Mouse (Mus musculus) heart, postnatal 0 days (tissue): ENCODE measurements at regions not wholly inside any gene's neighbourhood (a gene's known extent, or its start where the extent isn't known, plus 50 kb on each side); places are given as distances from the start of the nearest gene placed in this dataset.

Source experiments
- ATAC-seq: fragments of 200-750 bp; cut with Nextera tagmentation; 2 replicates; pipeline ENCODE4 v1.8.0; 2017; ENCODE audit warnings: low read depth, moderate number of reproducible peaks, moderate library complexity; ENCODE audit not compliant: insufficient read depth
- DNase-seq: peaks from one replicate; pipeline ENCODE4 v3.0.0-alpha.2; 2016; ENCODE audit warnings: low spot score
- H3K27ac ChIP-seq: fragments of 300-500 bp; sonication (generic); 2 replicates; pipeline ENCODE4 v1.5.1; 2014; ENCODE audit warnings: low read depth, mild to moderate bottlenecking
- H3K27me3 ChIP-seq: fragments of 300-500 bp; sonication (generic); 2 replicates; pipeline ENCODE4 v1.6.1; 2014; ENCODE audit warnings: low read length, mixed read lengths; ENCODE audit not compliant: control insufficient read depth, insufficient read depth
- H3K36me3 ChIP-seq: fragments of 300-500 bp; sonication (generic); replicated peaks from 2 replicates; pipeline ENCODE4 v1.6.1; 2014; ENCODE audit warnings: low read length, mixed read lengths; ENCODE audit not compliant: control insufficient read depth, insufficient read depth
- H3K4me1 ChIP-seq: fragments of 300-500 bp; sonication (generic); 2 replicates; pipeline ENCODE4 v1.6.1; 2014; ENCODE audit warnings: antibody characterized with exemption; ENCODE audit not compliant: control insufficient read depth, insufficient read depth
- H3K4me2 ChIP-seq: fragments of 300-500 bp; sonication (generic); 2 replicates; pipeline ENCODE4 v1.6.1; 2014; ENCODE audit warnings: low read depth, mild to moderate bottlenecking, low read length, moderate library complexity
- H3K4me3 ChIP-seq: fragments of 300-500 bp; sonication (generic); 2 replicates; pipeline ENCODE4 v1.5.1; 2014; ENCODE audit warnings: low read depth, low read length
- H3K9ac ChIP-seq: fragments of 300-500 bp; sonication (generic); replicated peaks from 2 replicates; pipeline ENCODE4 v1.6.1; 2014; ENCODE audit warnings: low read depth, low read length, mixed read lengths
- H3K9me3 ChIP-seq: fragments of 300-500 bp; sonication (generic); replicated peaks from 2 replicates; pipeline ENCODE4 v1.6.1; 2016; ENCODE audit warnings: low read length; ENCODE audit not compliant: control insufficient read depth
- CTCF ChIP-seq: IDR thresholded peaks from 2 replicates; pipeline ENCODE4 v1.5.1; 2016; ENCODE audit warnings: antibody characterized with exemption, control low read depth, low read depth
- EP300 ChIP-seq: IDR thresholded peaks from 2 replicates; pipeline ENCODE4 v1.6.1; 2016; ENCODE audit warnings: antibody characterized with exemption, low read depth
- WGBS: fragments of 180-500 bp; shearing (Covaris S2); extraction: QIAGEN DNeasy Blood & Tissue Kit; methylation state at CpG from one replicate; pipeline ENCODE4 v1.1.7; 2014; 5-methylcytosine and 5-hydroxymethylcytosine counted together

DNA sequence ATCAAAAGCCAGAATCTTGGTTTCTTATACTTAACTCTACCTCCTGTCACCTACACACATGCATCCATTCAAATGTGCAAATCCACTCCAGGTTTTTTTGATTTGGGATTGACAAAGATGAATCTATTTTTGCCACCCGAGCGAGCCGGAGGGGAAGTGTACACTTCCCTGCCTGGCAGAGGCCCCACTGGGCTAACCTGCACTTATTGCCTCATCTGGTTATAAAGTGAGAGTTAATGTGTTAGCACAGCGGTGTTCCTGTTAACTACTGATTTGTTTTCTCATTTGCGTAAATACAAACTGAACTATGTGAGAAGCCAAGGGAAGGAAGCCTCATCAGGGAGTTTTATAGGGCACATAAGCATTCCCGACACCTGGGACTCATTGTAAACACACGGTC, 721.4 kb downstream of the Rab28 start:
- no peak for ATAC-seq
- no peak overlapping the region for H3K27ac ChIP-seq
- DNase-seq = no peak
- no peaks in the 10 kb centered on the region for H3K27me3 ChIP-seq
- 69% methylated on average over 7 of the region's 7 CpGs for WGBS
- no peaks in the 10 kb centered on the region for H3K4me1 ChIP-seq
- no peak for TF ChIP-seq CTCF
- TF ChIP-seq EP300 = no peak
- no peak overlapping the region for H3K9ac ChIP-seq
- no peaks in the 10 kb centered on the region for H3K36me3 ChIP-seq
- H3K9me3 ChIP-seq = no peaks in the 10 kb centered on the region
- no peak overlapping the region for H3K4me2 ChIP-seq
- no peak overlapping the region for H3K4me3 ChIP-seq

- Histone ChIP-seq H3K36me3 (no peaks in the 10 kb centered on the region), H3K4me2 (no peak overlapping the region), H3K27me3 (no peaks in the 10 kb centered on the region), H3K4me3 (no peak overlapping the region), H3K9me3 (no peaks in the 10 kb centered on the region), H3K27ac (no peak overlapping the region), H3K4me1 (no peaks in the 10 kb centered on the region), H3K9ac (no peak overlapping the region)
- DNase-seq (no peak), ATAC-seq (no peak)
- TF ChIP-seq CTCF (no peak), EP300 (no peak)
- WGBS = 79% methylated on average over 1 of the region's 1 CpGs
These were observed 733.1 kb downstream of the Rab28 start for GRCm38 (mm10) chr5:40974892-40975291.

- Histone ChIP-seq H3K4me1 (no peaks in the 10 kb centered on the region), H3K4me2 (no peak overlapping the region), H3K9me3 (no peaks in the 10 kb centered on the region), H3K27me3 (no peaks in the 10 kb centered on the region), H3K36me3 (no peaks in the 10 kb centered on the region), H3K27ac (no peak overlapping the region), H3K4me3 (no peak overlapping the region), H3K9ac (no peak overlapping the region)
- DNase-seq = peak; percentile 60
- TF ChIP-seq EP300 (no peak), CTCF (peak; percentile 80)
- WGBS = 4% methylated on average over 4 of the region's 4 CpGs
- peak; percentile 51; the same call in 1 of the 2 replicates for ATAC-seq
These were observed 754.9 kb downstream of the Rab28 start for GRCm38 (mm10) chr5:40952901-40953595.

DNA sequence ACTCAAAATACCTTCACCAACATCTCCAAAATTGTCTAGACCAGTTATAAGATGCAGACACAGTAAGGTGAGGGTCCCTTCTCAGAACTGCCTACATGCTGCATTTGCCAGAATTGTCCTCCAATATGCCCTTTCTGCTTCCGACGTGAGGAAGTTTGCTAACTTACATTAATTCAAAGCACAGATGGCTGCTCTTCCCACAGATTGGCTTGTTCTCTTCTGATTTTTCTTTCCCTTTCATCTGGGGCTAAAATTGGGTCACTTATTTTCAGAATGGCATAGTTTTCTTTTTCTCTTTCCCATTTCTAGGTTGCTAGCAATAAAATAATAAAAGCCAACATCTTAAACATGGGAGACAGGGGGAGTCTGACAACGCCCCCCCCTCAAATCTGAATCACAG, 778.8 kb downstream of the Rab28 start:
- no peak overlapping the region for H3K4me2 ChIP-seq
- H3K36me3 ChIP-seq = no peaks in the 10 kb centered on the region
- no peaks in the 10 kb centered on the region for H3K27me3 ChIP-seq
- DNase-seq (no peak), ATAC-seq (no peak)
- H3K27ac ChIP-seq = no peak overlapping the region
- 65% methylated on average over 3 of the region's 3 CpGs for WGBS
- no peak overlapping the region for H3K9ac ChIP-seq
- H3K4me3 ChIP-seq = no peak overlapping the region
- H3K9me3 ChIP-seq = no peaks in the 10 kb centered on the region
- H3K4me1 ChIP-seq = no peaks in the 10 kb centered on the region
- TF ChIP-seq EP300 (no peak), CTCF (no peak)

GRCm38 (mm10) chr5:40920920-40921319, 787.0 kb downstream of the Rab28 start:
- WGBS = 65% methylated on average over 2 of the region's 2 CpGs
- H3K27me3 ChIP-seq = no peaks in the 10 kb centered on the region
- no peak overlapping the region for H3K9ac ChIP-seq
- no peaks in the 10 kb centered on the region for H3K36me3 ChIP-seq
- H3K4me3 ChIP-seq = no peak overlapping the region
- DNase-seq (no peak), ATAC-seq (no peak)
- no peak overlapping the region for H3K27ac ChIP-seq
- H3K4me1 ChIP-seq = no peaks in the 10 kb centered on the region
- H3K4me2 ChIP-seq = no peak overlapping the region
- H3K9me3 ChIP-seq = no peaks in the 10 kb centered on the region
- no peak for TF ChIP-seq EP300
- TF ChIP-seq CTCF = no peak

DNA sequence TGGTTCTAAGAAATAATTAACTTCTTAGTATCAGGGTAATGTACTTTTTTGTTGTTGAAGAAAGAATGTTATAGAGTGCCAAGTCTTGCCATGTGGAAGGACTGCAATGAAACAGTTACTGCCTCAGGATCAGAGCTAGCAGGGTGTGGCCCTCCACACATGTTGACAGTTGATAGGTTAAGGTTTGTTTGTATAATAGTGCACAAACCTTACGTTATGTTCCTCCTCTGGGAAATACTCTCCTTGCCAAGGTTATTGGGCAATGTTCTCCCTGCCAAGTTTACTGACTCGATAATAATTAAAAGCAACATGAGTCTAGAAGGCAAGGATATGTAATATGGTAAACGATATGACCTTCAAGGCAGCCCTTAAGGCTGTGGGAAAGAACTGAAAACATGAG, 799.2 kb downstream of the Rab28 start:
- no peaks in the 10 kb centered on the region for H3K4me1 ChIP-seq
- 52% methylated on average over 3 of the region's 3 CpGs for WGBS

More for the DNA sequence above, 799.2 kb downstream of the Rab28 start:
- Histone ChIP-seq H3K4me3 (no peak overlapping the region), H3K9me3 (no peaks in the 10 kb centered on the region; the same call in 1 of the 2 replicates), H3K27me3 (no peaks in the 10 kb centered on the region), H3K9ac (no peak overlapping the region), H3K36me3 (no peaks in the 10 kb centered on the region), H3K4me2 (no peak overlapping the region), H3K27ac (no peak overlapping the region)
- DNase-seq = no peak
- no peak for TF ChIP-seq CTCF
- no peak for TF ChIP-seq EP300
- ATAC-seq = no peak
